Mouse (Mus musculus) hindbrain, postnatal 0 days (tissue): Measurements from ENCODE around the gene Olfr417. TPM values are rescaled to one million over a fixed set of nuclear protein-coding genes. Genes with fewer than 3 reads are reported as not detected.

ENCODE experiments used
- ATAC-seq: fragments of 200-750 bp; cut with Nextera tagmentation; 2 replicates; pipeline ENCODE4 v1.8.0; 2017; ENCODE audit warnings: mild to moderate bottlenecking, moderate TSS enrichment, moderate library complexity
- DNase-seq: peaks from one replicate; pipeline ENCODE4 v3.0.0-alpha.2; 2015; ENCODE audit warnings: low spot score
- H3K27ac ChIP-seq: fragments of 300-500 bp; sonication (generic); 2 replicates; pipeline ENCODE4 v1.5.1; 2014; ENCODE audit warnings: mild to moderate bottlenecking
- H3K27me3 ChIP-seq: fragments of 300-500 bp; sonication (generic); 2 replicates; pipeline ENCODE4 v1.6.1; 2014; ENCODE audit warnings: low read length, mixed read lengths; ENCODE audit not compliant: insufficient read depth
- H3K36me3 ChIP-seq: fragments of 300-500 bp; sonication (generic); 2 replicates; pipeline ENCODE4 v1.6.1; 2014; ENCODE audit warnings: low read length, mixed read lengths; ENCODE audit not compliant: insufficient read depth
- H3K4me1 ChIP-seq: fragments of 300-500 bp; sonication (generic); 2 replicates; pipeline ENCODE4 v1.6.1; 2014; ENCODE audit warnings: antibody characterized with exemption, low read length, mixed read lengths; ENCODE audit not compliant: insufficient read depth
- H3K4me2 ChIP-seq: fragments of 300-500 bp; sonication (generic); 2 replicates; pipeline ENCODE4 v1.6.1; 2014; ENCODE audit warnings: low read depth, mild to moderate bottlenecking, low read length, moderate library complexity, mixed read lengths
- H3K4me3 ChIP-seq: fragments of 300-500 bp; sonication (generic); 2 replicates; pipeline ENCODE4 v1.5.1; 2014; ENCODE audit warnings: low read length
- H3K9ac ChIP-seq: fragments of 300-500 bp; sonication (generic); replicated peaks from 2 replicates; pipeline ENCODE4 v1.6.1; 2014; ENCODE audit warnings: mild to moderate bottlenecking, low read length, moderate library complexity, mixed read lengths
- H3K9me3 ChIP-seq: fragments of 300-500 bp; sonication (generic); 2 replicates; pipeline ENCODE4 v1.6.1; 2016; ENCODE audit warnings: low read length, mixed read lengths
- CTCF ChIP-seq: IDR thresholded peaks from 2 replicates; pipeline ENCODE4 v1.5.1; 2016; ENCODE audit warnings: antibody characterized with exemption, control low read depth, low read depth
- WGBS: fragments of 180-500 bp; shearing (Covaris S2); extraction: QIAGEN DNeasy Blood & Tissue Kit; methylation state at CpG from one replicate; pipeline ENCODE4 v1.1.7; 2014; 5-methylcytosine and 5-hydroxymethylcytosine counted together
- polyA plus RNA-seq: library from polyadenylated mRNA; unstranded; fragments of >200 nt; fragmentation: Nextera tagmentation; extraction: Ambion mirVana; gene quantifications from 2 replicates; pipeline ENCODE4 v1.2.1, GENCODE M21; 2015
- total RNA-seq: library from RNA; depleted of rRNA; stranded (reverse); fragments of >200 nt; gene quantifications from 2 replicates; pipeline ENCODE4 v1.2.3, GENCODE M21; 2014; rRNA removed

The Olfr417 gene
- total and polyA plus RNA-seq, 2 experiments from 2014 or later = not detected

DNA sequence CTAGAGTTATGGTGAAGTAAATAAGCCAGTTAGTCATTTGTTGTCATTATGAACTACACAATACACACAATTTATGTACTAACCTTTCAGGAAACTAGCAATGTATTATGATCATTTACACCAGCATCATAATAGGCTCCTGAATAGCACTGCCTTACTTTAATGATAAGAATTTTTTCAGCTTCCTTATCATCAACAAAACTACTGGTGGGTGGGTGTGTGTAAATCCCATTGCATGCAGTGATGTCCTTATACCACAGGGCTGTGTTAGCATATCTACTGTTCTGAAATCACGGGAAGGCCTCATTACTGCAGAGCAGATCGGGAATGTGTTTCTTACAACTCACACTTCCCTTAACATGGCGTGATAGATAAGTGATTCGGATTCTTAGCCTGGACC, 58.0 kb downstream of the Olfr417 start:
- no peak overlapping the region for H3K4me3 ChIP-seq
- no peak overlapping the region for H3K9ac ChIP-seq
- WGBS = 90% methylated on average over 4 of the region's 4 CpGs
- no peaks in the 10 kb centered on the region for H3K36me3 ChIP-seq
- ATAC-seq = no peak
- H3K27ac ChIP-seq = no peak overlapping the region
- no peak overlapping the region for H3K4me2 ChIP-seq
- no peaks in the 10 kb centered on the region for H3K4me1 ChIP-seq
- no peak for TF ChIP-seq CTCF
- no peaks in the 10 kb centered on the region for H3K9me3 ChIP-seq
- H3K27me3 ChIP-seq = no peaks in the 10 kb centered on the region
- DNase-seq = no peak

DNA sequence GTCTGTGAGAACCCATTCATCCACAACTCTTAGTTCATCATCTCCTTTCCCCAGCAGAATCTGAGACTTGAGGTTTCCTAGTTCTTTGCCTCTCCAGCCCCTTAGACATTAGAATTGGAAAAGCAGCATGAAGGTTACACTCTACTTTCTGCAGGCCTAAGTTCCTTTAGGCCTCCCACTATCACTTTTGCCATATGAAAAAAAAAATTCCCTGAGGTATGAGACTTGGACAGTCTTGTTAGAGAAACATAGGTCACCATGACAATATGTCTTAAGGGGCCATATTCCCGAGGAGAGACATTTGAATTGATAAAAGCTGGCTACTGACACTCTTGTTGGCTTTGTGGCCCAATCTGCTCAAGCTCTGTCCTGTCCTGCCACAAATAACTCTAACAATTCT, 58.8 kb downstream of the Olfr417 start, which contains the start of gene Olfr414:
Gene Olfr414, plus strand, starts transcription at position 301 of the 400 bp plus-strand sequence.
- Histone ChIP-seq H3K27me3 (no peaks in the 10 kb centered on the region), H3K9me3 (no peaks in the 10 kb centered on the region), H3K4me1 (no peaks in the 10 kb centered on the region), H3K9ac (no peak within 1 kb of the TSS), H3K36me3 (no peaks in the 10 kb centered on the region), H3K27ac (no peak within 1 kb of the TSS), H3K4me3 (no peak within 1 kb of the TSS), H3K4me2 (no peak within 1 kb of the TSS)
- ATAC-seq = no peak
- WGBS = 78% methylated on average over 1 of the region's 1 CpGs
- DNase-seq = no peak
- no peak for TF ChIP-seq CTCF

Other genes starting within 250 kb of the Olfr417 start
- gene Olfr231, start 244.0 kb upstream of the Olfr417 start, total RNA-seq = not detected in 2 replicates
- not detected in 2 replicates for gene Olfr231, start 244.0 kb upstream of the Olfr417 start, polyA plus RNA-seq
- gene Olfr424, start 233.6 kb upstream of the Olfr417 start, total RNA-seq = not detected in 2 replicates
- not detected in 2 replicates for gene Olfr424, start 233.6 kb upstream of the Olfr417 start, polyA plus RNA-seq
- gene Olfr420, start 209.5 kb upstream of the Olfr417 start, total RNA-seq = not detected in 2 replicates
- gene Olfr420, start 209.5 kb upstream of the Olfr417 start, polyA plus RNA-seq = not detected in 2 replicates
- gene Spta1, start 192.3 kb upstream of the Olfr417 start, total RNA-seq = not detected in 2 replicates
- 0.04 TPM in 1 of 2 replicates, not detected in the other for gene Spta1, start 192.3 kb upstream of the Olfr417 start, polyA plus RNA-seq
- not detected in 2 replicates for gene Olfr419, start 113.1 kb upstream of the Olfr417 start, total RNA-seq
- gene Olfr419, start 113.1 kb upstream of the Olfr417 start, polyA plus RNA-seq = not detected in 2 replicates
- gene Mptx1, start 34.6 kb upstream of the Olfr417 start, total RNA-seq = not detected in 2 replicates
- gene Mptx1, start 34.6 kb upstream of the Olfr417 start, polyA plus RNA-seq = not detected in 2 replicates
- gene Olfr248, start 25.9 kb downstream of the Olfr417 start, total RNA-seq = not detected in 2 replicates
- not detected in 2 replicates for gene Olfr248, start 25.9 kb downstream of the Olfr417 start, polyA plus RNA-seq
- not detected in 2 replicates for gene Olfr414, start 58.9 kb downstream of the Olfr417 start, total RNA-seq
- not detected in 2 replicates for gene Olfr414, start 58.9 kb downstream of the Olfr417 start, polyA plus RNA-seq
- gene Olfr220, start 77.0 kb downstream of the Olfr417 start, total RNA-seq = not detected in 2 replicates
- gene Olfr220, start 77.0 kb downstream of the Olfr417 start, polyA plus RNA-seq = not detected in 2 replicates
- 18.8 and 20.8 TPM in 2 replicates for gene Fmn2, start 136.7 kb downstream of the Olfr417 start, total RNA-seq
- 6.8 and 7.8 TPM in 2 replicates for gene Fmn2, start 136.7 kb downstream of the Olfr417 start, polyA plus RNA-seq